Mouse (Mus musculus): ENCODE results near the gene Rbm28. TPM values are rescaled to one million over a fixed set of nuclear protein-coding genes. Genes with fewer than 3 reads are reported as not detected.

Rbm28 gene
- total RNA-seq, 2 experiments from 2014 or later, result 12.9 to 15.2 TPM

GRCm38 (mm10) chr6:29145456-29146307, 19.1 kb downstream of the Rbm28 start:
- no peak for DNase-seq (ENCODE audit: low spot score)

- no peak for DNase-seq (ENCODE audit: low spot score)
Observed at GRCm38 (mm10) chr6:29144971-29145370, 19.8 kb downstream of the Rbm28 start.

- DNase-seq (ENCODE audit: low spot score), result peak; percentile 58
Observed at GRCm38 (mm10) chr6:29143608-29144007, 21.2 kb downstream of the Rbm28 start.

GRCm38 (mm10) chr6:29137441-29137840, 27.4 kb downstream of the Rbm28 start:
- DNase-seq (ENCODE audit: low spot score), result peak; percentile 16

GRCm38 (mm10) chr6:29133100-29133499, 31.7 kb downstream of the Rbm28 start:
- DNase-seq (ENCODE audit: low spot score), result no peak

GRCm38 (mm10) chr6:29126878-29127426, 37.9 kb downstream of the Rbm28 start:
- no peak for DNase-seq (ENCODE audit: low spot score)

- no peak for DNase-seq (ENCODE audit: low spot score)
Observed at GRCm38 (mm10) chr6:29119990-29120389, 44.8 kb downstream of the Rbm28 start.

GRCm38 (mm10) chr6:29118963-29119362, 45.8 kb downstream of the Rbm28 start:
- no peak for DNase-seq (ENCODE audit: low spot score)

- DNase-seq (ENCODE audit: low spot score), result no peak
Observed at GRCm38 (mm10) chr6:29118231-29118630, 46.6 kb downstream of the Rbm28 start.

- DNase-seq (ENCODE audit: low spot score), result peak; percentile 88
Observed at GRCm38 (mm10) chr6:29117417-29118104, 47.2 kb downstream of the Rbm28 start.

- no peak for DNase-seq (ENCODE audit: low spot score)
Observed at GRCm38 (mm10) chr6:29115756-29116155, 49.0 kb downstream of the Rbm28 start.

GRCm38 (mm10) chr6:29111501-29111900, 53.3 kb downstream of the Rbm28 start:
- no peak for DNase-seq (ENCODE audit: low spot score)

GRCm38 (mm10) chr6:29108376-29108775, 56.4 kb downstream of the Rbm28 start:
- no peak for DNase-seq (ENCODE audit: low spot score)

GRCm38 (mm10) chr6:29101248-29101864, 63.5 kb downstream of the Rbm28 start:
- no peak for DNase-seq (ENCODE audit: low spot score)

GRCm38 (mm10) chr6:29100423-29100822, 64.4 kb downstream of the Rbm28 start:
- no peak for DNase-seq (ENCODE audit: low spot score)

- DNase-seq (ENCODE audit: low spot score), result no peak
Observed at GRCm38 (mm10) chr6:29099536-29100170, 65.2 kb downstream of the Rbm28 start.

GRCm38 (mm10) chr6:29092904-29093303, 71.9 kb downstream of the Rbm28 start:
- DNase-seq (ENCODE audit: low spot score), result no peak

GRCm38 (mm10) chr6:29092234-29092633, 72.6 kb downstream of the Rbm28 start:
- no peak for DNase-seq (ENCODE audit: low spot score)

GRCm38 (mm10) chr6:29087921-29088709, 76.7 kb downstream of the Rbm28 start:
- DNase-seq (ENCODE audit: low spot score), result peak; percentile 72

GRCm38 (mm10) chr6:29084401-29084800, 80.4 kb downstream of the Rbm28 start:
- no peak for DNase-seq (ENCODE audit: low spot score)
